Mouse (Mus musculus) CH12.LX (cell line): ENCODE data around the gene Jtb. TPM values are rescaled to one million over a fixed set of nuclear protein-coding genes. Genes with fewer than 3 reads are reported as not detected.
"Not testable (repeated sequence)": the region's sequence is repeated elsewhere in the genome, so short reads cannot be mapped to it uniquely, and the experiment has no call there.

Experiments used
- DNase-seq: peaks from one replicate; pipeline ENCODE4 v3.0.0-alpha.2; 2013; ENCODE audit errors: extremely low read depth
- H3K27ac ChIP-seq: 2 replicates; pipeline ENCODE4 v1.5.1; 2012; ENCODE audit warnings: low read depth, mild to moderate bottlenecking, control low read depth, moderate library complexity; ENCODE audit not compliant: insufficient read depth
- H3K27me3 ChIP-seq: replicated peaks from 2 replicates; pipeline ENCODE3; 2012; ENCODE audit warnings: inconsistent platforms
- H3K36me3 ChIP-seq, 2 experiments: replicated peaks in 1 of 2; 2 replicates each; pipeline versions ENCODE3 to v1.6.1; 2012; ENCODE audit warnings: inconsistent platforms in 1 of 2, low read length in 1 of 2, mild to moderate bottlenecking in 1 of 2, mixed read lengths in 1 of 2, moderate library complexity in 1 of 2; ENCODE audit not compliant: control insufficient read depth in 1 of 2, insufficient read depth in 1 of 2
- H3K4me1 ChIP-seq, 2 experiments: 2 replicates each; pipeline ENCODE4 v1.6.1; 2012; ENCODE audit warnings: inconsistent platforms in 1 of 2, moderate library complexity in 1 of 2; ENCODE audit not compliant: insufficient read depth in 2 of 2, control insufficient read depth in 1 of 2
- H3K4me2 ChIP-seq: 2 replicates; pipeline ENCODE4 v1.6.1; 2012; ENCODE audit warnings: low read depth, mild to moderate bottlenecking, control low read depth; ENCODE audit not compliant: poor library complexity, insufficient read depth, severe bottlenecking
- H3K4me3 ChIP-seq, 3 experiments: fragments of 150-350 bp in 1 of 3; sonication (generic) in 1 of 3; replicated peaks in 1 of 3; 2 replicates each; pipeline versions ENCODE3 to v1.5.1; 2011 to 2012; ENCODE audit warnings: low read depth in 2 of 3, low read length in 2 of 3, mild to moderate bottlenecking in 2 of 3, moderate library complexity in 2 of 3, control low read depth in 1 of 3, improper control_type of control experiment in 1 of 3, inconsistent platforms in 1 of 3, mixed read lengths in 1 of 3; ENCODE audit not compliant: poor library complexity in 1 of 3
- H3K79me2 ChIP-seq: replicated peaks from 2 replicates; pipeline ENCODE4 v1.6.1; 2012; ENCODE audit warnings: mild to moderate bottlenecking, moderate library complexity; ENCODE audit not compliant: control insufficient read depth, poor library complexity, insufficient read depth, severe bottlenecking; ENCODE audit errors: extremely low read depth
- H3K9ac ChIP-seq: 2 replicates; pipeline ENCODE4 v1.6.1; 2012; ENCODE audit warnings: low read depth, mild to moderate bottlenecking, control low read depth, moderate library complexity; ENCODE audit not compliant: insufficient read depth
- H3K9me3 ChIP-seq: replicated peaks from 2 replicates; pipeline ENCODE3; 2012; ENCODE audit warnings: low read length, inconsistent platforms, mixed read lengths
- CHD2 ChIP-seq: IDR thresholded peaks from 2 replicates; pipeline ENCODE4 v1.6.1; 2011; ENCODE audit warnings: low read length, improper control_type of control experiment
- E2F4 ChIP-seq: IDR thresholded peaks from 2 replicates; pipeline ENCODE4 v1.6.1; 2011; ENCODE audit warnings: low read depth, low read length, improper control_type of control experiment; ENCODE audit not compliant: insufficient replicate concordance
- GABPA ChIP-seq: IDR thresholded peaks from 2 replicates; pipeline ENCODE4 v1.6.1; 2012; ENCODE audit warnings: low read depth, low read length, improper control_type of control experiment, inconsistent platforms; ENCODE audit not compliant: insufficient replicate concordance
- IRF4 ChIP-seq: IDR thresholded peaks from 2 replicates; pipeline ENCODE4 v1.6.1; 2014; ENCODE audit warnings: low read depth, mild to moderate bottlenecking, inconsistent platforms, low read length, improper control_type of control experiment
- JUND ChIP-seq: conservative IDR thresholded peaks from 2 replicates; pipeline ENCODE4 v1.6.1; 2011; ENCODE audit warnings: low read depth, low read length, improper control_type of control experiment
- KAT2A ChIP-seq: IDR thresholded peaks from 2 replicates; pipeline ENCODE4 v1.6.1; 2012; ENCODE audit warnings: low read length, improper control_type of control experiment, inconsistent platforms; ENCODE audit not compliant: insufficient replicate concordance
- MAFK ChIP-seq: IDR thresholded peaks from 2 replicates; pipeline ENCODE4 v1.6.1; 2011; ENCODE audit warnings: low read length, improper control_type of control experiment; ENCODE audit not compliant: insufficient replicate concordance
- MAX ChIP-seq: IDR thresholded peaks from 2 replicates; pipeline ENCODE4 v1.6.1; 2011; ENCODE audit warnings: low read length, improper control_type of control experiment
- MXI1 ChIP-seq: IDR thresholded peaks from 2 replicates; pipeline ENCODE4 v1.6.1; 2011; ENCODE audit warnings: mild to moderate bottlenecking, low read depth, low read length, improper control_type of control experiment
- MYC ChIP-seq: IDR thresholded peaks from 2 replicates; pipeline ENCODE4 v1.6.1; 2011; ENCODE audit warnings: low read depth, mild to moderate bottlenecking, improper control_type of control experiment, low read length
- POLR2A ChIP-seq: IDR thresholded peaks from 2 replicates; pipeline ENCODE4 v1.6.1; 2011; ENCODE audit warnings: low read depth, mild to moderate bottlenecking, improper control_type of control experiment, low read length
- POLR2AphosphoS2 ChIP-seq: IDR thresholded peaks from 2 replicates; pipeline ENCODE4 v1.6.1; 2011; ENCODE audit warnings: low read depth, low read length, improper control_type of control experiment
- RAD21 ChIP-seq: IDR thresholded peaks from 2 replicates; pipeline ENCODE4 v1.6.1; 2011; ENCODE audit warnings: low read depth, mild to moderate bottlenecking, low read length, improper control_type of control experiment, moderate library complexity
- ZKSCAN1 ChIP-seq: IDR thresholded peaks from 2 replicates; pipeline ENCODE4 v1.6.1; 2012; ENCODE audit warnings: low read depth, inconsistent platforms, low read length, improper control_type of control experiment, borderline replicate concordance
- dilution Hi-C: fragments of 300-500 bp; cut with MboI; formaldehyde crosslinking; loops from 2 replicates; pipeline ENCODE4 v1.14.3; 2020; ENCODE audit warnings: low sequenced_read_pairs; ENCODE audit not compliant: extremely low pct_unique_long_range_greater_than_20kb, extremely low pct_ligation_motif_present
- in situ Hi-C: fragments of 300-500 bp; cut with MboI; formaldehyde crosslinking; loops from 3 replicates; pipeline ENCODE4 v1.14.3; 2019; ENCODE audit warnings: low sequenced_read_pairs, low pct_ligation_motif_present, low pct_unique_long_range_greater_than_20kb, mixed read lengths
- polyA plus RNA-seq: library from polyadenylated mRNA; unstranded; fragments of >175 nt; gene quantifications from 2 replicates; pipeline ENCODE4 v1.2.1, GENCODE M21; 2012; ENCODE audit warnings: low read depth; ENCODE audit not compliant: insufficient read length
- total RNA-seq, 2 experiments: library from RNA; depleted of rRNA; stranded (reverse); fragments of 300-350 nt in 1 of 2; fragments of >200 nt in 1 of 2; gene quantifications; 2 replicates each; pipeline ENCODE4 v1.2.3; 2012 to 2014

Jtb gene
- total and polyA plus RNA-seq, 3 experiments: 50.8 to 73.6 (median 54.2) TPM

GRCm38 (mm10) chr3:90248746-90249100, 17.3 kb downstream of the Jtb start:
- TF ChIP-seq MXI1: no peak
- no peak for TF ChIP-seq MAFK
- no peak for TF ChIP-seq POLR2A
- no peak for TF ChIP-seq MAX
- TF ChIP-seq IRF4: no peak
- TF ChIP-seq ZKSCAN1: no peak
- no peak for TF ChIP-seq POLR2AphosphoS2
- no peak for TF ChIP-seq E2F4
- TF ChIP-seq RAD21: no peak; the same call in 1 of the 2 replicates
- TF ChIP-seq JUND: no peak
- TF ChIP-seq GABPA: no peak
- Histone ChIP-seq H3K9ac (peak overlapping the region; percentile 88), H3K36me3 (peaks cover 15 to 21% of the 10 kb centered on the region in 2 experiments), H3K9me3 (no peaks in the 10 kb centered on the region), H3K27me3 (no peaks in the 10 kb centered on the region), H3K4me3 (peak overlapping the region; percentile 82 to 88 (median 82)), H3K4me1 (peaks cover 3 to 42% of the 10 kb centered on the region in 2 experiments; a peak in 3 of 4 replicates), H3K27ac (peak overlapping the region; percentile 66), H3K4me2 (peak overlapping the region; percentile 24), H3K79me2 (peaks cover 20% of the 10 kb centered on the region)
- dilution Hi-C loops: no loop called here
- in situ Hi-C loops: no loop called here
- DNase-seq: no peak

GRCm38 (mm10) chr3:90250791-90251190, 19.4 kb downstream of the Jtb start:
- TF ChIP-seq KAT2A: no peak
- TF ChIP-seq CHD2: no peak
- no peak for TF ChIP-seq MYC
- no peak overlapping the region for H3K9ac ChIP-seq
- DNase-seq: no peak
- in situ Hi-C loops: no loop called here
- no peak overlapping the region for H3K4me3 ChIP-seq
- no peak overlapping the region for H3K27ac ChIP-seq
- dilution Hi-C loops: no loop called here
- H3K4me1 ChIP-seq: peaks cover 3 to 23% of the 10 kb centered on the region in 2 experiments; a peak in 3 of 4 replicates
- peaks cover 15 to 21% of the 10 kb centered on the region in 2 experiments for H3K36me3 ChIP-seq
- H3K27me3 ChIP-seq: no peaks in the 10 kb centered on the region
- no peak overlapping the region for H3K4me2 ChIP-seq
- no peaks in the 10 kb centered on the region for H3K9me3 ChIP-seq
- H3K79me2 ChIP-seq: peaks cover 32% of the 10 kb centered on the region

GRCm38 (mm10) chr3:90251731-90252226, 20.4 kb downstream of the Jtb start:
- H3K4me1 ChIP-seq: peaks cover 0 to 27% of the 10 kb centered on the region in 2 experiments; a peak in 2 of 4 replicates
- H3K79me2 ChIP-seq: peaks cover 42% of the 10 kb centered on the region
- H3K4me2 ChIP-seq, H3K4me3 ChIP-seq, in situ Hi-C loops, H3K9ac ChIP-seq, H3K27ac ChIP-seq, dilution Hi-C loops, H3K27me3 ChIP-seq, H3K9me3 ChIP-seq, DNase-seq: not testable (repeated sequence)
- peaks cover 15 to 21% of the 10 kb centered on the region in 2 experiments for H3K36me3 ChIP-seq

- in situ Hi-C loops: not testable (repeated sequence)
- H3K79me2 ChIP-seq: peaks cover 50% of the 10 kb centered on the region
These were observed 21.3 kb downstream of the Jtb start for GRCm38 (mm10) chr3:90252659-90253058.

GRCm38 (mm10) chr3:90253174-90253573, 21.8 kb downstream of the Jtb start:
- DNase-seq, dilution Hi-C loops, H3K9me3 ChIP-seq, in situ Hi-C loops, H3K4me3 ChIP-seq, H3K27ac ChIP-seq, H3K27me3 ChIP-seq: not testable (repeated sequence)
- Histone ChIP-seq H3K79me2 (peaks cover 55% of the 10 kb centered on the region), H3K36me3 (peaks cover 26 to 34% of the 10 kb centered on the region in 2 experiments), H3K4me2 (peak overlapping the region; percentile 29), H3K4me1 (peaks cover 8 to 36% of the 10 kb centered on the region in 2 experiments), H3K9ac (peak overlapping the region; percentile 85; the same call in 1 of the 2 replicates)

More at GRCm38 (mm10) chr3:90252659-90253058, 21.3 kb downstream of the Jtb start:
- dilution Hi-C loops, H3K27ac ChIP-seq, H3K9me3 ChIP-seq, H3K4me3 ChIP-seq, H3K9ac ChIP-seq, H3K4me2 ChIP-seq, H3K27me3 ChIP-seq, DNase-seq: not testable (repeated sequence)
- Histone ChIP-seq H3K4me1 (peaks cover 6 to 32% of the 10 kb centered on the region in 2 experiments), H3K36me3 (peaks cover 23 to 29% of the 10 kb centered on the region in 2 experiments)
